Mouse (Mus musculus) hindbrain, postnatal 0 days (tissue): Measurements from ENCODE around the gene Ndufa6. TPM values are rescaled to one million over a fixed set of nuclear protein-coding genes. Genes with fewer than 3 reads are reported as not detected.
"Not testable (repeated sequence)": the region's sequence is repeated elsewhere in the genome, so short reads cannot be mapped to it uniquely, and the experiment has no call there.

Experiments used
- ATAC-seq: fragments of 200-750 bp; cut with Nextera tagmentation; 2 replicates; pipeline ENCODE4 v1.8.0; 2017; ENCODE audit warnings: mild to moderate bottlenecking, moderate TSS enrichment, moderate library complexity
- DNase-seq: peaks from one replicate; pipeline ENCODE4 v3.0.0-alpha.2; 2015; ENCODE audit warnings: low spot score
- H3K27ac ChIP-seq: fragments of 300-500 bp; sonication (generic); 2 replicates; pipeline ENCODE4 v1.5.1; 2014; ENCODE audit warnings: mild to moderate bottlenecking
- H3K27me3 ChIP-seq: fragments of 300-500 bp; sonication (generic); 2 replicates; pipeline ENCODE4 v1.6.1; 2014; ENCODE audit warnings: low read length, mixed read lengths; ENCODE audit not compliant: insufficient read depth
- H3K36me3 ChIP-seq: fragments of 300-500 bp; sonication (generic); 2 replicates; pipeline ENCODE4 v1.6.1; 2014; ENCODE audit warnings: low read length, mixed read lengths; ENCODE audit not compliant: insufficient read depth
- H3K4me1 ChIP-seq: fragments of 300-500 bp; sonication (generic); 2 replicates; pipeline ENCODE4 v1.6.1; 2014; ENCODE audit warnings: antibody characterized with exemption, low read length, mixed read lengths; ENCODE audit not compliant: insufficient read depth
- H3K4me2 ChIP-seq: fragments of 300-500 bp; sonication (generic); 2 replicates; pipeline ENCODE4 v1.6.1; 2014; ENCODE audit warnings: low read depth, mild to moderate bottlenecking, low read length, moderate library complexity, mixed read lengths
- H3K4me3 ChIP-seq: fragments of 300-500 bp; sonication (generic); 2 replicates; pipeline ENCODE4 v1.5.1; 2014; ENCODE audit warnings: low read length
- H3K9ac ChIP-seq: fragments of 300-500 bp; sonication (generic); replicated peaks from 2 replicates; pipeline ENCODE4 v1.6.1; 2014; ENCODE audit warnings: mild to moderate bottlenecking, low read length, moderate library complexity, mixed read lengths
- H3K9me3 ChIP-seq: fragments of 300-500 bp; sonication (generic); 2 replicates; pipeline ENCODE4 v1.6.1; 2016; ENCODE audit warnings: low read length, mixed read lengths
- CTCF ChIP-seq: IDR thresholded peaks from 2 replicates; pipeline ENCODE4 v1.5.1; 2016; ENCODE audit warnings: antibody characterized with exemption, control low read depth, low read depth
- WGBS: fragments of 180-500 bp; shearing (Covaris S2); extraction: QIAGEN DNeasy Blood & Tissue Kit; methylation state at CpG from one replicate; pipeline ENCODE4 v1.1.7; 2014; 5-methylcytosine and 5-hydroxymethylcytosine counted together
- polyA plus RNA-seq: library from polyadenylated mRNA; unstranded; fragments of >200 nt; fragmentation: Nextera tagmentation; extraction: Ambion mirVana; gene quantifications from 2 replicates; pipeline ENCODE4 v1.2.1, GENCODE M21; 2015
- total RNA-seq: library from RNA; depleted of rRNA; stranded (reverse); fragments of >200 nt; gene quantifications from 2 replicates; pipeline ENCODE4 v1.2.3, GENCODE M21; 2014; rRNA removed

Ndufa6 gene
- total RNA-seq (194 and 224 TPM in 2 replicates), polyA plus RNA-seq (511 and 516 TPM in 2 replicates)

GRCm38 (mm10) chr15:82354126-82354945 lies at the start of gene Ndufa6:
Gene Ndufa6, minus strand, starts transcription at chr15:82354322.
- Histone ChIP-seq H3K36me3 (peaks cover 13% of the 10 kb centered on the region; the same call in 1 of the 2 replicates), H3K4me1 (peaks cover 9% of the 10 kb centered on the region; the same call in 1 of the 2 replicates), H3K9ac (peak within 1 kb of the TSS; percentile 89), H3K27me3 (no peaks in the 10 kb centered on the region), H3K27ac (peak within 1 kb of the TSS; percentile 94), H3K9me3 (no peaks in the 10 kb centered on the region), H3K4me2 (peak within 1 kb of the TSS; percentile 72), H3K4me3 (peak within 1 kb of the TSS; percentile 99)
- ATAC-seq, result peak; percentile 99
- WGBS, result 2% methylated on average over 54 of the region's 57 CpGs
- TF ChIP-seq CTCF, result peak; percentile 99
- peak; percentile 100 for DNase-seq

DNA sequence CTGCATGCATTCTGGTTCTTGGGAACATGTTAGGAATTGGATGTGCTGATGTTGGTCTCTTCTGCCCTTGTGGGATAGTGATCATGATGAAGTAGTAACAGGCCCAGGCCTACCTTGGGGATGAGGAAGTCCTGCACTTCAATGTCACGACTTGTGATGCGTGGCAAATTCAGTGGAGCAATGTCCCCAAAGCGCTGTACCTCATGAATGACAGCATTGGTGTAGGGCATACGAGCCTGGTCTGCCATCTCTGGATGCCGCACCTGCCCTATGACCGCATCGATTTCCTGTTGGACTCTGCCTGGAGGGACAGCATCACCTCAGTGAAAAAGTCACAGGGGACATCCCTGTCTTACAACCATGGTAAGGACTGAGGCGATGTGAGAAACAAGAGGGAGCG lies 49.5 kb upstream of the Ndufa6 start:
- DNase-seq (no peak), ATAC-seq (no peak)
- Histone ChIP-seq H3K4me3 (no peak overlapping the region), H3K4me2 (no peak overlapping the region), H3K27me3 (no peaks in the 10 kb centered on the region), H3K4me1 (no peaks in the 10 kb centered on the region), H3K36me3 (no peaks in the 10 kb centered on the region), H3K27ac (no peak overlapping the region), H3K9me3 (no peaks in the 10 kb centered on the region), H3K9ac (no peak overlapping the region)
- TF ChIP-seq CTCF, result no peak
- 95% methylated on average over 9 of the region's 9 CpGs for WGBS

DNA sequence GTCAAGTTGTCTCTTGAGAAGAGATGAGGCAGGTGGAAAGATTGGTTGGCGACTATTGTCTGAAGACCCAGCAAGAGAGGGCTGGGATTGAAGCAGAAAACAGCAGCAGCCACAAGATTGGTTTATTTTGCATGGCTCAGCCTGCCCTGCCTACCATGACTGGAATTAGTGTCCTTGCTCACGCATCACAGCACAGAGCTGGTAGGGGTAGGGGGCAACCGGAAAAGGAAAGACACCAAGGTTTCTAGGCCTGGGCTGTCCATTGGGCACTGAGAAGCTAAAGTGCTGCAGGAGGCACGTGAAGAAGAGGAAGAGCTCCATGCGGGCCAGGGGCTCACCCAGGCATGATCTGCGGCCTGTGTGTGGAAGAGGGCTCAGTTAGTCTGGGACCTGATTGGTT lies 48.6 kb upstream of the Ndufa6 start:
- Histone ChIP-seq H3K4me1 (no peaks in the 10 kb centered on the region), H3K27me3 (no peaks in the 10 kb centered on the region), H3K9ac (no peak overlapping the region), H3K9me3 (no peaks in the 10 kb centered on the region), H3K27ac (no peak overlapping the region), H3K4me3 (no peak overlapping the region), H3K4me2 (no peak overlapping the region), H3K36me3 (no peaks in the 10 kb centered on the region)
- ATAC-seq, result no peak
- no peak for DNase-seq
- no peak for TF ChIP-seq CTCF
- WGBS, result 89% methylated on average over 6 of the region's 6 CpGs

- no peaks in the 10 kb centered on the region for H3K36me3 ChIP-seq
- no peak for TF ChIP-seq CTCF
- DNase-seq, result no peak
Measured at GRCm38 (mm10) chr15:82402106-82402505, 48.0 kb upstream of the Ndufa6 start.

DNA sequence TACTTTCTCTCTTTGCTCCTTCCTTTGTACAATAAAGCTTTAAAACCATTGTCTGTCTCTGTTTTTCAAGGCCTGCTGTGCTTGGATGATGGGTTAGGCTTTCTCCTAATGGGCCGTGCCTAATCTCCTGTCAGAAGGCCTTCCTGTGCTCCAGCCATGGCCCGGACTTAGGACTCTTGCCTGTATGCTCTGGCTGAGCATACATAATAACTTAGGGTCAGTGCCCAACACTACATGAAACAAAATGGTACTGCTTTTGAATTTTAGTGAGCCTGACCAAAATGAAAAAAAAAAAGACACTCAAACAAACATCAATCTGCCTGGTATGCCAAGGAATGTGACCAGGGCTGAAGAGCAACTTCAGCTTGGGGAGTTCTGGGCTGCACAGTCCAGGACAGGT lies 47.4 kb upstream of the Ndufa6 start:
- no peak for DNase-seq
- no peak for TF ChIP-seq CTCF
- no peak overlapping the region for H3K9ac ChIP-seq
- ATAC-seq, result no peak
- WGBS, result 29% methylated on average over 2 of the region's 2 CpGs
- H3K27me3 ChIP-seq, result no peaks in the 10 kb centered on the region
- H3K4me3 ChIP-seq, result no peak overlapping the region
- H3K4me2 ChIP-seq, result no peak overlapping the region
- H3K36me3 ChIP-seq, result no peaks in the 10 kb centered on the region
- no peaks in the 10 kb centered on the region for H3K4me1 ChIP-seq
- H3K9me3 ChIP-seq, result no peaks in the 10 kb centered on the region
- H3K27ac ChIP-seq, result no peak overlapping the region

More at GRCm38 (mm10) chr15:82402106-82402505, 48.0 kb upstream of the Ndufa6 start:
- H3K27me3 ChIP-seq, result no peaks in the 10 kb centered on the region
- H3K4me2 ChIP-seq, result no peak overlapping the region
- no peak overlapping the region for H3K4me3 ChIP-seq
- H3K9ac ChIP-seq, result no peak overlapping the region
- H3K27ac ChIP-seq, result no peak overlapping the region
- H3K9me3 ChIP-seq, result no peaks in the 10 kb centered on the region
- no peak for ATAC-seq
- H3K4me1 ChIP-seq, result no peaks in the 10 kb centered on the region

- not testable (repeated sequence) for ATAC-seq
- WGBS, result 95% methylated on average over 3 of the region's 3 CpGs
Measured at GRCm38 (mm10) chr15:82395955-82396354, 41.8 kb upstream of the Ndufa6 start.

DNA sequence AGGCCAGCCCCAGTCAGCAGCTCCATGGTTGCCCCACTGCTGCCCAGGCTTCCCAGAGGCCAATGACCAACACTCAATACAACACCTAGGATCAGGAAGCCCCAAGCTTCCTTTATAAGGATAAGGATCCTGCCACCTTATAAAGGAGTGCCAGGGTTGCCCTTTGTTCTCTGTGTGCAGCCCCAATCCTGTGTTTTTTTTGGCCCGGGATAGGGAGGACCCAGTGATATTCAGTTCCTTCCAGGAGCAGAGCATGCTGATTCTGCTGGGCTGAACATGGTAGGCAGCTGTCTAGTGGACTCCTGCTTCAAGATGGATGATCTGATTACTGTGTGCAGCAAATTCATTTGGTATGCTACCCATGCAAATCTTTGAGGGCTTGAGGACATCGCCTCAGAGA lies 39.8 kb upstream of the Ndufa6 start, which contains the start of gene Cyp2d11:
TSS of gene Cyp2d11 (minus strand) at position 101 of the 400 bp plus-strand sequence.
- H3K4me3 ChIP-seq, H3K27ac ChIP-seq, H3K9me3 ChIP-seq, H3K36me3 ChIP-seq, H3K4me2 ChIP-seq, H3K4me1 ChIP-seq, H3K9ac ChIP-seq, H3K27me3 ChIP-seq, ATAC-seq, DNase-seq: not testable (repeated sequence)
- WGBS, result 83% methylated on average over 2 of the region's 2 CpGs

More at GRCm38 (mm10) chr15:82395955-82396354, 41.8 kb upstream of the Ndufa6 start:
- not testable (repeated sequence) for DNase-seq, H3K9me3 ChIP-seq, H3K4me1 ChIP-seq, H3K27me3 ChIP-seq, H3K9ac ChIP-seq, H3K27ac ChIP-seq, H3K4me2 ChIP-seq, H3K36me3 ChIP-seq, H3K4me3 ChIP-seq

DNA sequence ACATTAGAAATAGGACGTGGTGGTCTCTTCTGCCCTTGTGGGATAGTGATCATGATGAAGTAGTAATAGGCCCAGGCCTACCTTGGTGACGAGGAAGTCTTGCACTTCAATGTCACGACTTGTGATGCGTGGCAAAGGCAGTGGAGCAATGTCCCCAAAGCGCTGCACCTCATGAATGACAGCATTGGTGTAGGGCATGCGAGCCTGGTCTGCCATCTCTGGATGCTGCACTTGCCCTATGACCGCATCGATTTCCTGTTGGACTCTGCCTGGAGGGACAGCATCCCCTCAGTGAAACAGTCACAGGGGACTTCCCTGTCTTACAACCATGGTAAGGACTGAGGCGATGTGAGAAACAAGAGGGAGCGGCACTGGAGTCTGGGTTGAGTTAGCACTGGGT lies 35.8 kb upstream of the Ndufa6 start:
- DNase-seq, H3K4me2 ChIP-seq, H3K4me1 ChIP-seq, H3K4me3 ChIP-seq, H3K27ac ChIP-seq, H3K27me3 ChIP-seq, H3K9ac ChIP-seq, H3K36me3 ChIP-seq, H3K9me3 ChIP-seq, ATAC-seq: not testable (repeated sequence)
- WGBS, result 97% methylated on average over 10 of the region's 10 CpGs
